Mouse (Mus musculus): ENCODE results near the gene Chst8.

The Chst8 gene

DNA sequence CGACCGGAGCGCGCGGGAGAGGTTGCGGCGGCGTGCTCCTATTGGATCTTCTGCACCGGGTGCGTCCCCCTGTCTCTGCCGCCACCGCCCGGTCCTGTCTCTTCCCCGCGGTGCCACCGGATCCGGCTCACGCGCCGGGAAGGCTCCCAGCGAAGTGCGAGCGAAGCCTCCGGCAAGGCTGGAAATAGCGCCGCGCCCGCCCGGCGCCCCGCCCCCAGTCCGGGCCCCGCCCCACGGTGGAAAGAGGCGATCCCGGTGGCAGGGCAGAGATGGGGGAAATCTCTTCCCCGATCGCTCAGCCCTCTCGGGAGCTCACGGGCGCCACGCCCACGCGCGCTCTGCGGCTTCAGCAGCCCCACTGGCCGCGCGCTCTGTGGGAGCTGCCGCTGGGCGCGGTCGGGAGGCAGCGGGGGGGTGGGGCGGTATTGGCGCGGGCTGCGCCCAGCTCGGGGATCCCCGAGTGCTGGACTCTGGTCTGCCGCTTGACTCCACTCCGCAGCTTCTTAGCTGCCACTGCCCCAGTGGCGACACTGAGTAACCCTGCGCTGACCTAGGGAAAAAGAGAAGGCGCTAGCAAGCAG lies at the start of gene Chst8:
TSS of gene Chst8 (minus strand) at position 181 of the 581 bp plus-strand sequence.
- ATAC-seq (ENCODE audit: low TSS enrichment): peak; percentile 78

DNA sequence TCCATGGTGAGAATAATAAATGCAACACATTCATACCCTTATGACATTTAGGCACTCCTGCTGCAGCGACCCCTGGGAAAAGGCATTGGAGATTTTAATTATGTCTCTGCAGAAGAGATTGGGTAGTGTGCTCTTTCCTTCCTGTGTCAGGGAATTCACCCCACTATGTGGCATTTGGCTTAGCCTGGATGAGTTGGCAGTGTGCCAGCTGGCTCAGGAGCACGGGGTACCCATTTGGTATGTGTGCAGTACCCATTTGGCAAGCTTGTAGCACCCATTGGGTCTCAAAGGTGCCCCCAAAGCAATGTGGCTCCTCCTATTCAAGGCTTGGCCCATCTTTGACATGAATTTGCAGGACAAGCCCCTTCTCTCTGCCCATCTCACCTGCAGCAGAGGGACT lies 45.8 kb upstream of the Chst8 start:
- no peak for ATAC-seq (ENCODE audit: low TSS enrichment)

DNA sequence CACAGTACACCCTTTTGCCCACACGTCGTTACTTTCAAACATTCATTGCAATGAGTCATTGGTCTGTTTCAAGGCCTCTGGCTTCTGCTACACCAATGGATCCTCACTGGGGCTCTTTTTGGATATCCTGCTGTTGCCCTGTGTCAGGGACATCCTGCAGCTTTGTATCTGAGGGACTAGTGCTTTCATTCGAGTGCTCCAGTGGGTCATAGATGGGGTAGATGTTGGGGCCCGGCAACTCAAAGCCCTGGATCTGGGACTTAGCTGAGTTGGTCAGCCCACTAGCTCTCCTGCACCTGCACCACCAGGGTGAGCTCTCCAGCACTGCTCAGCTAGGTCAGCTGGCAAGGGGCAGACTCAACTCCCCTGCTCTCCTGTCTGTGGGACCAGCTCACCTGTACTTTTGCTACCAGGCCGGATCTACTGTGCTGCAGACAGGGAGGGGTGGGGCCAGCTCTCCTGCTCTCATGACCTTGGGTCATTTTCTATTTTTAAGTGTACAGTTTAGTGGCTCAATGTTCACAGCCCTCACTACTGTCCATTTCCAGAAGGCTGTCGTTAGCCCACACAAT lies 42.4 kb upstream of the Chst8 start:
- ATAC-seq (ENCODE audit: low TSS enrichment): no peak

DNA sequence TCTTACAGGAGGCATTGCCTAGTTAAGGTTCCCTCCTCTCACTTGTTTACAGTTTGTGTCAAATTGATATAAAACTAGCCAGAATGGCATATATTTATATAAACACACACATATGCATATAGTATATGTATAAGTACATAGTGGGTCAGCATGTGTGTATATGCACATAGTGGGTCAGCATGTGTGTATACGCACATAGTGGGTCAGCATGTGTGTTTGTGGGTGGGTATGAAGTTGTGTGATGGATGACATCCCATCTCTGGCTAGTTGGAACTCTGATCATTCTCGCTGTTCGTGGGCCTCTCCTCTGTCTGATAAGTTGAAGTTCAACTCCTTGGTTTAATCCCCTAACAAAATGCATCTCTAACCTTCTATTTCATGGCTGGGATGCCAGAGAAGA lies 40.9 kb upstream of the Chst8 start:
- ATAC-seq (ENCODE audit: low TSS enrichment): no peak

DNA sequence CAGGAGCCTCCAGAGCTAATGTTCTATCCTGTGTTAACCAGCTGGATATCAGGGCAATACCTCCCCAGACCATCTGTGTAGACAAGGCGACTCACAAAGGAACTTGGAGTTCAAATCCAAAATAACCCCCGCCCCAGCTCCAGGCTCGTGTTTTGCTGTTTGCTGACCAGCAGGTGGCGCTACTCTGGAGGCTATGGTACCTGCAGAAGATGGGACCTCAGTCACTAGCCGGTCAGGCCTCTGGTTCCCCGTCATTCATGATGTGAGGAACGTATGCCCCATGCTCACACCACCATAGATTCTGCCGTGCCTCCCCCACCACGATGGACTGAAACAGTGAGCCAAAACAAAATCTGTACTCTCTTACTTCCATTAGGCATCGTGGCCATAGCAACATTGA lies 37.1 kb upstream of the Chst8 start:
- ATAC-seq (ENCODE audit: low TSS enrichment): no peak

DNA sequence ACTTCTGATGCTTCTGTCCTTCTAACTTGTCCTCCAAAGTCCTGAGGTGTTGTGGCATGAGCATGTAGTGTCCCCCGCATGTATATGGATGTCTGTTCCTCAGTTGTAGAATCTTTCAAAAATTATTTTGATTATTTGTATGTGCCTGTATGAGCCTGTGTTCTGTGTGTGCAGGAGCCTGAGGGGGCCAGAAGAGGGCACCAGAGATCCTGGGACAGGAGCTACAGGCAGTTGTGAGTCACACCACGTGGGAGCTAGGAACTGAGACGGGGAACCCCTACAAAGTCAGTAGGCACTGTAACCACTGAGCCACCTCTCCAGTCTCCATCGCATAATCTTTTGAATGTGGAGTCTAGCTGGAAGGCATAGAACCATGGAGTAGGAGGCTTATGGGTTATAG lies 36.3 kb upstream of the Chst8 start:
- no peak for ATAC-seq (ENCODE audit: low TSS enrichment)

DNA sequence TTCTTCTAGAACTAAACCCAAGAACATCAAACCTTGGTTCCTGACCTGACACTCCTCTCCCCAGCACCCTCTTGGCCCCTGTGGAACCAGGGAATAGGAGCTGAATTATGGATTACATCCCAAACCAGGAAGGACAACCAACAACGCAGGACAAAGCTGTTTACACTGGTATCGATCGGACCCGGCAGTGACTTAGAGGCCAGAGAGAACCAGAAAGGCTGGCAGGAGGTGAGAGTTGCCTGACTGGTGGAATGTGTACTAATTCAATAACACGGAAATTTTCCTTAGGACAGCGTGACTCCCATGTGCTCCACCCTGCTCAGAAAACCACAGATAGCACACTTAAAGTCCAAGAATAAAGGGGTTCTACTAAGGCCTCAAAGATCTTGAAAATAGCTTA lies 35.4 kb upstream of the Chst8 start:
- no peak for ATAC-seq (ENCODE audit: low TSS enrichment)

DNA sequence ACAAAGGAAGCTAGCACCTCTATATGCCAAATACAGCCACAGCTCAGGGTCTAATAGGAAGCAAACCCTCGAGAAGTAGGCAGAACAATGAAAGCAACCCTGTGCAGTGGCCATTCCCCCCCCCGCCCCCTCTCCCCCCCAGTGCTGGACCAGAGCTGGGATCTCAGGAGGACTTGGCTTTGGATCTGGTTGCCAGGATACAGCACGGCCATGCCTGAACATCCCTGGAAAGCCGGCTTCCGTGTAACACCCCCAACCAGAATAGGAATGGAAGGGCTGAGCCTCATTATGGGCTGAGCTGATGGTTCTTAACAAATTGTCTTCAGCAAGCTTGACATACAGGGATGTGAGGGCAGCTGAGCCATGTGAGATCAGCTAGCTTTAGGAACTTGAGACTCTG lies 34.9 kb upstream of the Chst8 start:
- ATAC-seq (ENCODE audit: low TSS enrichment): no peak

DNA sequence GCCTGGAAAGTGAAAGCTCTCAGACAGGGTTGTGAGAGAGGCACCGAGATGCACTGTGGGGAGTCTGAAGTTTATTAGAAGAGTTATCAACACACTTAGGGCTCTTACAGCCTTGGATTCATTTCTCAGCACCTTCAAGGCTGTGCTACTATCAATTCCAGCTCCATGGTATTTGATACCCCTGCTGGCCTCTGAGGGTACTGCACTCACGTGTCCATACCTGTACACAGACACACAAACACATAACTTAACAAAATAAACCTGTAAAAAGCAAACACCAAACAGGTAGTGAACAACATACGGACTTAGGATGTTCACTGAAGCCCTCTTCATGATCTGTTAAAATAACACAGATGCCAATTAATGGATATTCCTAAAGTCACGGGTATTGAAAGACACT lies 26.2 kb upstream of the Chst8 start:
- ATAC-seq (ENCODE audit: low TSS enrichment): no peak

DNA sequence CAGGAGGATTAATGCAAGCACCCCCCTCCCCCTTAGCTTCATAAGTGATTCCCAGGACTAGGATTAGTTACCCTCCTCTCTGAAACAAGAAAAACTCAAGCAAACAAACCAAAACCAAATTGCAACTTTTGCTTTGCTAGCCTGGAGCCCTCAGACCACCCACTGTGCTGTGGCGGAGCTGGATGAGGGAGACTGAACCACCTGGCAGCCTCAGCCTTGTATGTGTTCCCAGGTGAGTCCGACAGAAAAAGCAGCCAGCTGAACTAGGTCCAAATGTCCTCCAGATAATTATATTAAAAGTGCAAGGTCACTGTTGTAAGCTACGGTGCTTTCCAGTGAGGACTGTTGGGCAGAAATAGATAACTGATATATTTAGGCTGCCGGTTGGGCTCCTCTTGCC lies 25.7 kb upstream of the Chst8 start:
- no peak for ATAC-seq (ENCODE audit: low TSS enrichment)

DNA sequence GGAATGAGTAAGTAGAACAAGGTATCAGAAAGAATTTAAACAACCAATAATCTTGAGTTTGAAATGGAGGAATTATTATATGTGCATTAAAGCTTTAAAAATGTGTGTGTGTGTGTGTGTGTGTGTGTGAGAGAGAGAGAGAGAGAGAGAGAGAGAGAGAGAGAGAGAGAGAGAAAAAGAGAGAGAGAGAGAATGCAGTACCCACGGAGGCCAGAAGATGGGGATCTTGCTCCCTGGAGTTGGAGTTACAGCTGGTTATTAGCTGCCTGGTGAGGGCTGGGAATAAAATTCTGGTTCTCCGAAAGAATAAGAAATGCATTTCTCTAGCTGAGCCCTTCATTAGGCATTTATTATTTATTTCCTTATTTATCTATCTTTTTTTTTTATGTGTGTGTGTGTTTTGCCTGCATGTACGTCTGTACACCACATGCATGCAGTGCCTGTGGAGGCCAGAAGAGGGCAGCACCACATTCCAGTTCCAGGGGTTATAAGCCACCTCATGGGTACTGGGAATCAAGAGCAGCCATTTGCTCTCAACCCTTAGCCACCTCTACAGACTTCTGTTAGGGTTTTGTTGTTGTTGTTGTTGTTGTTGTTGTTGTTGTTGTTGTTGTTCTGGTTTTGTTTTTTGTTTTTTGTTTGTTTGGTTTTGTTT lies 13.9 kb upstream of the Chst8 start:
- no peak for ATAC-seq (ENCODE audit: low TSS enrichment)

DNA sequence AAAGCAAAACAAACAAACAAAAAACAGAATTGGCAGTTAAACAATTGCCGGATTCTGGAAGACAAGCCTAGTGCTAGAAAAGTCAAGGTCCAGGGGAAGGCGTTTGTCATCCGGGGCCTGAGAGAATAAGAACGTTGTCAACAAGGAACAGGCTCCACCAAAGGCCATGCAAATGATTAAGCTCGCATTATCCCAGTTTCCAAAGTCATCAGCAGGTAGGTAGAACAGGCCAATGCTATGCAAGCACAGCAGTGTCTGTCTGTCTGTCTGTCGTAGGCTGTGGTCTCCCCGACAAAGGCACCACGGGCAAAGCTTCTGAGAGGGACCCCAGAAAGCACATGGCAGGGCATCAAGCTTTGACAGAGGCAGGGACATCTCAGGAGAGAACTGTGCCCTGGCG lies 9.1 kb upstream of the Chst8 start:
- no peak for ATAC-seq (ENCODE audit: low TSS enrichment)

DNA sequence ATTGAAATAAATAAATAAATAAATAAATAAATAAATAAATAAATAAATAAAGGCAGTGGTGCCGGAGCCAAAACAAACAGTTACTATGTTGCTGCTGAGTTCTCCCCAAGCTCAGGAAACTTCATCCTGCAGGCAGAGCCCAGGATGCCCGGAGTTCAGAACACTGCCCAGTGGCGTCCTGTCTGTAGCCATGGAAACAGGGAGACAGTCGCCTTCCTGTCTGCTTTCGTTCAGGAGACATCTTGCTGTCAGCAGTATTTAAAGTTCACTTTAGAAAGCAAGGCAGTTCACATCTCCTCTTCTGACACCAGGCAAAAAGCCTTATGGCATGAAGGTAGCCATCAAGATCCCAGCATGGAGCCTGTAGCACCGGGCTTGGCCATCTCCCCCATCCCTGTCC lies 8.0 kb upstream of the Chst8 start:
- no peak for ATAC-seq (ENCODE audit: low TSS enrichment)

DNA sequence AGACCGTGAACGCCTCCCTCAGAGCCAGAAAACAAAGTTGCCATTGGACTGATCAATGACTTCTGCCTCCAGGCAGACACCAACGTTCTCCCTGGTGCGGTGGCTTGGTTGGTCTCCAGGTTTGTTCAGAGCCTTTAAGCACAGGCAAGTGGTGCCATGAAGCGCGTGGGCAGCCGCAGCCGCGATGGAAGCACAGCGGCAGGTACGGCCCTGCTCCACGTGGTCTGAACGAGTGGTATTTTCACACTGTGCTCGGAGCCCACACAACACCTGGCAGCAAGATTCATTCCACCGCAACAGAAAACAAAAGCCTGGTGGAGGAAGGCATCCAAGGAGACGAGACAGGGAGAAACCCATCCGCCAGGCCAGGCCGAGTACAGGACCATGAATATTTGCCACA lies 7.3 kb upstream of the Chst8 start:
- ATAC-seq (ENCODE audit: low TSS enrichment): peak; percentile 79

DNA sequence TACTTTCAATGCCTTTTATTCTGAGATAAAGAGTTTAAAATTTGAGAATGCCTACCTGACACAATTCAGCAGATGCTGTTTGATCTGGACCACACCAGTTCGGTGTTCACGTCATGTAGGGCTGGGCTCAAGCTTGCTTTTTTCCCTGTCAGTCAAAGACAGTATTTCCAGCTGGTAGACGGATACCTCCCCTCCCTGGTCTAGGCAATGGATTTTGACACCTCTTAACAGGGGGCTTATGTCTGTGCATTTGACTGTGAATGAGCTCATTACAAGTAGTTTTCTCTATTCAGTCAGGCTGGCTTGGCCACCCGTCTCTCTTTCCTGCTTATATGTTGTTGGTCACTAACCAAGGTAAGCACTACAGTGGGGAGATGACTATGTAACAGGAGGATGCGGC lies 6.1 kb upstream of the Chst8 start:
- no peak for ATAC-seq (ENCODE audit: low TSS enrichment)

DNA sequence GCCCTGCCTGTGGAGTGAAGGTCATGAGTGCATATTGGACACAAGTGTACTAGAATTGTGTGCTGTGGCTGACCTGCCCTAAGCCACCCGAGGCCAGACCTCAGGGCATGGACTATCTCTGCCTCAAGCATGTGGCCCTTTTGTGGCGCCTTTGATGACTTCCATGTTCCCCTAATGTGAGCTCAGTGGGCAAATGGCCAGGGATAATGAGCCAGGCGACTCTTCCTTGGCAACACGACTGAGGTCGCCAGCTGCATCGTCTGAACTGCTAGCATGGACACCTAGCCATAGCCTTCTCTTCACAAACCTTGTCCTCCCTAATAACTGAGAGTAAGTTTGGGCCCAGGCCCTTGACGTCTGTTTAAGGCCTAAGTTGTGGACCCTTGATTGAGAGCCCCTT lies 4.5 kb upstream of the Chst8 start:
- ATAC-seq (ENCODE audit: low TSS enrichment): no peak

DNA sequence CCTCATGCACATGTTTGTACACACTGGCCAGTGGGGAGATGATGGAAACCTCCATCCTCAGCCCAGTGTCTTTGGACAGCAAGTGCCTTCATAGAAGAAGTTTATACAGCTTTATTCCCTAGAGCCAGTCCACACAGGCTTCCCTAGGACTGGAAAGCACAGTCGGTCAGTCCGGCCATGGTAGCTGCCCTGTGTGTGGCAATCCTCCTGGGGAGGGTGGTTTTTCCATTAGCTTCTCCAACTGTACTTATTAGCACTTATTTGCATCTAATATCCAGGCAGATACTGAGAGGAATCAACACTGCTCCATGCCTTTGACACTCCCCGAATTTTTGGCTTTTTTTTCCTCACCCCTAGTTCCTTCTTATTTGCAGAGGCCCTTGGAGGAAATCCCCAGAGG lies 2.3 kb upstream of the Chst8 start:
- ATAC-seq (ENCODE audit: low TSS enrichment): no peak

DNA sequence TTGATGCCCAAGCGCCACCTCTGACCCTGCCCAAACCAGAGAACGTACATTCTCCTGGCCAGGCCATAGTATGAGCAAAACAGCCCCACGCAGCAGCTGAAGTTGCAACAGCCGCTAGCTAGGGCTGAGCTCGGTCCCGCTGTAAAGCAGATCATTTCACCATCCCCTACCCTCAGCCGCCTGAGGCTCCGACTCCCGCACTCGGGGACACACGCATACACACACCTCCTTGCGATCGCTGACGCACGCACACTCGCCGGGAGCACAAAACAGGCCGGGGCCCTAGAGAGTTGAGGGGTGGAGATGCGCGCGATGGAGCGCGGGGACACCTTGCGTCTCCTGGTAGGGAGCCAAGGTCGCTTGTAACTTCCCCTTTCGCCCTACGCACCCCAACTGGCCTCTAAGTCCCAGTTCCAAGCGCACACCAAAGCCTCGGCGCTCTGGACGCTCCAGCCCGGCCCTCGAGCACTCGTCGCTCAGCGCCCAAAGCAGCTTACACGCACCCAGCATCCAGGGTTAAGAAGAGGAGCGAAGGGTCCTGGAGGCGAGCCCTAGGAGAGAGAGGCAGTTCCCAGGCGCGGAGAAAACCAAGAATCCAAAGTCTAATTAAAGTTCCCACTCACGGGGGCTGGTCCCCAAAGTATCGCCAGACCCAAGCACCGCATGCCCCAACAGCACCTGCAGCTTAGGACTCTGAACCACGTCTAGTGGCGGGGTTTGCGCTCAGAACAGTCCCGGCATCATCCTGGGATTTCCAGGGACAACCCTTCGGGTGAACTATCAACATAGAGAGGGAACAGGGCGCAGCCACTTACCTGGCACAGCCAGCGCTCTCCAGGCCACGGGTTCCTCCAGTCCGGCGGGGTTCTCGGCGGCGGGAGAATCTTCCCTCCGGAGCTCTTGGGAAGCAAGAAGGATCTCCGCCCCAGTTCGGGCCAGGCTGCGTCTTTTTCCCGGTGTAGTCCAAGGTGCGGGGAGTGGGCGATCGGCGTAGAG lies 682 bp downstream of the Chst8 start:
- ATAC-seq (ENCODE audit: low TSS enrichment): peak; percentile 22; the same call in 1 of the 2 replicates

DNA sequence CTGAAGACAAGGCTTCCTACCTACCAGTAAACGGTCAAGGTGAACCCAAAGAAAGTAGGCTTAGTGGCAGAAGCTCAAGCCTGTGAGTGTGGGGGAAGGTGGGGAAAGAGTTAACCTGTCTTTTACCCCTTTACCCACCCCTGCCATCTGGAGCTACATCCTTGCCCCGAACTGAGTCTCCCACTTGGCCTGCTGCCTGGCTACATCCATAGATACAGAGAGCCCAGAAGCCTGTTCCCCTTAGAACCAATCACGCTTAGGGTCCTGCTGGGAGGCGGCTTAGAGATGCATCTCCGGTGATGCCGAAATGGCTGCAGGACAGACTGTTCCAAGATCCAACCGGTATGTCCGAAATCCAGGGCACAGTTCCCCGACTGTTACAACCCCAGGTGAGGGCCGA lies 1.5 kb downstream of the Chst8 start:
- ATAC-seq (ENCODE audit: low TSS enrichment): no peak

DNA sequence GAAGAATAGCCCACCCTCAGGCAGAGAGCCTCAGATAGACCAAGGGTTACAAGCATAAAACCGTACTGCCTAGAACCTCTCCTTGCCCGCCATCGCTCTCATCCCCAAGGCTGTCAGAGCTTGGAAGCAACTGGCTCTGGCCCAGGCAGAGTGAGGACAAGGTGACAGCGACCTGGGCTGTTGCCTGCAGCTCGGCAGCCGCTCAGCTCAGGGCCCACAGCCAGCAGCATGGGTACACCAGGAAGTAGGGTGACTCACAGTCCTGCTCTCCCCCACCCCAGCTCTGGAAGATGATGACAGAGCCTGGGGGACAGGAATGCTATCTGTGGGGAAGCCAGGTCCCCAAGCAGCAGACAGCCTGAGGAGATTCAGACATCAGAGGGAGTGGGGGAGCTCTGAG lies 6.2 kb downstream of the Chst8 start:
- peak; percentile 81 for ATAC-seq (ENCODE audit: low TSS enrichment)

DNA sequence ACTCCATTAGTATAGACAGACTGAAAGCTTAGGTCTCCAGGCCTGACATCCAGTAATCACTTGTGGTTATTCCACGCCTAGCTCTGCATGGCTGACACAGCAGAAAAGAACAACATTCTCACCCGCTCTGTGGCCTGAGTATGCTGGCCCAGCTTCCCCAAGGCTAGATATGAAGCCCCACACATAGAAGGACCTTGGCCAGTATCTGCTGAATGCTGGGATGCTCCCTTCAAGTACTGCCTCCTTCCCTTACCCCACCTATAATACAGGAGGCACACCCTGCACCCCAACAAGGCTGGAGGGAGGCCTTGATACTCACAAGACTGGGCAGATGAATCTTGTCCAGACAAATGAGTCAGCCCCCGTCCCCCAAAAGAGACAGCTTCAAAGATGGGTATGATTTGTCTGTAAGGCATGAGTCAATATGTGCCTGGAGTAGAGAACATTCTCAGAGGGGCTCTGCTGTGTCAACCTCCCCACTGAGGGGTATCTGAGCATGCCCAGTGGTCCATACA lies 6.8 kb downstream of the Chst8 start:
- ATAC-seq (ENCODE audit: low TSS enrichment): no peak

DNA sequence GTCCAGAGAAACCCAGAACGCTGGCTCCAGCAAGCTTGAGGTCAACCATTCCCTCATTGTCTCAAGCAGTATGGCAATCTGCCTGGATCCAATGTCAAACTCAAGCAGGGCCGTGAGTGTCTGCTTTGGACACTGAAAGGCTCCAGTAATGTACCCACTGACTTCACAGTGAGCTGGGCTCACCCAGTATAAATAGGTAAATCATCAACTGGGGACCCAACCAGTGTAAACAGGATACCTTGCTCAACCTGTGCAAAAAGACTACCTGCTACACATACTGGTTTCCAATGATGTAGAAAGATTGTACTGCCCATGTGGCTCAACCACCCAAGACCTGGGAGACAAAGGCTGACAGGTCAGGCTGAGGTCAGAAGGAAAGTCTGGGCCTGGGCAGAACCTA lies 7.5 kb downstream of the Chst8 start:
- no peak for ATAC-seq (ENCODE audit: low TSS enrichment)
